Mouse (Mus musculus) lung, adult 2 months (tissue): ENCODE measurements at regions not wholly inside any gene's neighbourhood (a gene's known extent, or its start where the extent isn't known, plus 50 kb on each side); places are given as distances from the start of the nearest gene placed in this dataset.

Source experiments
- CTCF ChIP-seq: fragments of 200-500 bp; IDR thresholded peaks from 2 replicates; pipeline ENCODE4 v1.5.1; 2011; ENCODE audit warnings: mild to moderate bottlenecking, low read length, control low read depth; ENCODE audit not compliant: insufficient read depth
- POLR2A ChIP-seq: fragments of 200-500 bp; IDR thresholded peaks from 2 replicates; pipeline ENCODE4 v1.6.1; 2011; ENCODE audit warnings: low read depth, mild to moderate bottlenecking, control low read depth, low read length, borderline replicate concordance; ENCODE audit errors: extremely low read depth

GRCm38 (mm10) chr6:18578501-18578900, 63.9 kb upstream of the Cttnbp2 start:
- TF ChIP-seq CTCF = no peak
- no peak for TF ChIP-seq POLR2A
